Mouse (Mus musculus) liver, embryonic 14.5 days (tissue): ENCODE measurements around the gene Avpi1.

Source experiments
- CTCF ChIP-seq: IDR thresholded peaks from 2 replicates; pipeline ENCODE4 v1.5.1; 2016; ENCODE audit warnings: antibody characterized with exemption, low read depth, control low read depth
- EP300 ChIP-seq: IDR thresholded peaks from 2 replicates; pipeline ENCODE4 v1.6.1; 2016; ENCODE audit warnings: antibody characterized with exemption, low read depth

- TF ChIP-seq CTCF (no peak), EP300 (no peak)
These were observed 842 bp upstream of the Avpi1 start for GRCm38 (mm10) chr19:42129509-42130293.
